Mouse (Mus musculus) liver, embryonic 15.5 days (tissue): ENCODE measurements around the gene Olfr157. TPM values are rescaled to one million over a fixed set of nuclear protein-coding genes. Genes with fewer than 3 reads are reported as not detected.

ENCODE experiments used
- ATAC-seq: fragments of 200-750 bp; cut with Nextera tagmentation; 2 replicates; pipeline ENCODE4 v1.8.0; 2017; ENCODE audit warnings: moderate number of reproducible peaks, mild to moderate bottlenecking, moderate library complexity; ENCODE audit not compliant: insufficient read depth
- H3K27ac ChIP-seq: fragments of 300-500 bp; sonication (generic); replicated peaks from 2 replicates; pipeline ENCODE4 v1.5.1; 2015; ENCODE audit warnings: mild to moderate bottlenecking, inconsistent platforms
- H3K27me3 ChIP-seq: fragments of 300-500 bp; sonication (generic); 2 replicates; pipeline ENCODE4 v1.6.1; 2015; ENCODE audit warnings: mild to moderate bottlenecking, inconsistent platforms
- H3K36me3 ChIP-seq: fragments of 300-500 bp; sonication (generic); replicated peaks from 2 replicates; pipeline ENCODE4 v1.6.1; 2015; ENCODE audit warnings: moderate library complexity, mild to moderate bottlenecking, inconsistent platforms
- H3K4me1 ChIP-seq: fragments of 300-500 bp; sonication (generic); replicated peaks from 2 replicates; pipeline ENCODE4 v1.6.1; 2015; ENCODE audit warnings: inconsistent platforms
- H3K4me2 ChIP-seq: fragments of 300-500 bp; sonication (generic); 2 replicates; pipeline ENCODE4 v1.6.1; 2015; ENCODE audit warnings: moderate library complexity, mild to moderate bottlenecking, inconsistent platforms
- H3K4me3 ChIP-seq: fragments of 300-500 bp; sonication (generic); replicated peaks from 2 replicates; pipeline ENCODE4 v1.5.1; 2015; ENCODE audit warnings: mild to moderate bottlenecking, inconsistent platforms
- H3K9ac ChIP-seq: fragments of 300-500 bp; sonication (generic); 2 replicates; pipeline ENCODE4 v1.6.1; 2015; ENCODE audit warnings: moderate library complexity, mild to moderate bottlenecking, inconsistent platforms
- H3K9me3 ChIP-seq: fragments of 300-500 bp; sonication (generic); replicated peaks from 2 replicates; pipeline ENCODE4 v1.6.1; 2016; ENCODE audit warnings: inconsistent platforms
- WGBS: fragments of 180-500 bp; shearing (Covaris S2); methylation state at CpG from one replicate; pipeline ENCODE4 v1.1.7; 2015; ENCODE audit warnings: mixed read lengths; ENCODE audit not compliant: insufficient replicate concordance; 5-methylcytosine and 5-hydroxymethylcytosine counted together
- polyA plus RNA-seq: library from polyadenylated mRNA; unstranded; fragments of >200 nt; fragmentation: Nextera tagmentation; extraction: Ambion mirVana; gene quantifications from 2 replicates; pipeline ENCODE4 v1.2.1, GENCODE M21; 2015

Gene Olfr157
- polyA plus RNA-seq = not detected in 2 replicates

- Histone ChIP-seq H3K27me3 (no peaks in the 10 kb centered on the region), H3K9me3 (no peaks in the 10 kb centered on the region), H3K36me3 (no peaks in the 10 kb centered on the region), H3K4me3 (no peak within 1 kb of the TSS), H3K4me2 (no peak within 1 kb of the TSS), H3K9ac (no peak within 1 kb of the TSS), H3K4me1 (no peaks in the 10 kb centered on the region), H3K27ac (no peak within 1 kb of the TSS)
- ATAC-seq = no peak
- WGBS = 29% methylated on average over 1 of the region's 1 CpGs
These were observed at the start of gene Olfr157 for GRCm38 (mm10) chr4:43840101-43840500. Gene Olfr157 (minus strand): TSS chr4:43840201.

GRCm38 (mm10) chr4:43884196-43884595 lies 44.2 kb upstream of the Olfr157 start:
- Histone ChIP-seq H3K27ac (no peak overlapping the region), H3K4me3 (no peak overlapping the region), H3K36me3 (no peaks in the 10 kb centered on the region), H3K4me2 (no peak overlapping the region), H3K27me3 (no peaks in the 10 kb centered on the region), H3K9me3 (no peaks in the 10 kb centered on the region), H3K4me1 (no peaks in the 10 kb centered on the region; the same call in 1 of the 2 replicates), H3K9ac (no peak overlapping the region)
- ATAC-seq = no peak
- 47% methylated on average over 4 of the region's 4 CpGs for WGBS

- Histone ChIP-seq H3K27ac (no peak overlapping the region), H3K4me1 (peaks cover 17% of the 10 kb centered on the region), H3K9me3 (no peaks in the 10 kb centered on the region), H3K9ac (no peak overlapping the region), H3K27me3 (peaks cover 21% of the 10 kb centered on the region), H3K4me3 (no peak overlapping the region), H3K4me2 (no peak overlapping the region), H3K36me3 (no peaks in the 10 kb centered on the region)
- no peak for ATAC-seq
- 63% methylated on average over 6 of the region's 6 CpGs for WGBS
These were observed 39.6 kb upstream of the Olfr157 start for GRCm38 (mm10) chr4:43879566-43879965.

- Histone ChIP-seq H3K9ac (no peak overlapping the region), H3K27ac (no peak overlapping the region), H3K9me3 (no peaks in the 10 kb centered on the region), H3K4me3 (no peak overlapping the region), H3K4me1 (peaks cover 17% of the 10 kb centered on the region), H3K4me2 (no peak overlapping the region), H3K27me3 (peaks cover 24% of the 10 kb centered on the region), H3K36me3 (no peaks in the 10 kb centered on the region)
- ATAC-seq = no peak
- 40% methylated on average over 5 of the region's 5 CpGs for WGBS
These were observed 38.2 kb upstream of the Olfr157 start for GRCm38 (mm10) chr4:43878121-43878776.

GRCm38 (mm10) chr4:43877230-43877629 lies 37.2 kb upstream of the Olfr157 start:
- Histone ChIP-seq H3K4me1 (peaks cover 17% of the 10 kb centered on the region), H3K27ac (no peak overlapping the region), H3K27me3 (peaks cover 24% of the 10 kb centered on the region), H3K9ac (no peak overlapping the region), H3K36me3 (no peaks in the 10 kb centered on the region), H3K9me3 (no peaks in the 10 kb centered on the region), H3K4me3 (no peak overlapping the region), H3K4me2 (no peak overlapping the region)
- no peak for ATAC-seq
- WGBS = 61% methylated on average over 1 of the region's 1 CpGs

- under 1% methylated on average over 20 of the region's 20 CpGs for WGBS
- H3K27ac ChIP-seq = no peak overlapping the region
These were observed 36.0 kb upstream of the Olfr157 start for GRCm38 (mm10) chr4:43875919-43876411.

GRCm38 (mm10) chr4:43875160-43875918 lies 35.3 kb upstream of the Olfr157 start, which contains the start of gene Reck:
Gene Reck (plus strand): TSS chr4:43875530.
- Histone ChIP-seq H3K4me3 (peak within 1 kb of the TSS; percentile 75), H3K36me3 (no peaks in the 10 kb centered on the region), H3K9me3 (no peaks in the 10 kb centered on the region), H3K9ac (peak within 1 kb of the TSS; percentile 49), H3K4me1 (peaks cover 17% of the 10 kb centered on the region), H3K27me3 (peaks cover 24% of the 10 kb centered on the region), H3K4me2 (peak within 1 kb of the TSS; percentile 91), H3K27ac (no peak within 1 kb of the TSS)
- 1% methylated on average over 73 of the region's 73 CpGs for WGBS
- peak; percentile 74 for ATAC-seq

More at GRCm38 (mm10) chr4:43875919-43876411, 36.0 kb upstream of the Olfr157 start:
- Histone ChIP-seq H3K4me1 (peaks cover 17% of the 10 kb centered on the region), H3K36me3 (no peaks in the 10 kb centered on the region), H3K4me2 (peak overlapping the region; percentile 91), H3K9me3 (no peaks in the 10 kb centered on the region), H3K9ac (peak overlapping the region; percentile 49), H3K27me3 (peaks cover 24% of the 10 kb centered on the region), H3K4me3 (peak overlapping the region; percentile 75)
- peak; percentile 31; the same call in 1 of the 2 replicates for ATAC-seq

GRCm38 (mm10) chr4:43874501-43874900 lies 34.5 kb upstream of the Olfr157 start:
- Histone ChIP-seq H3K27ac (no peak overlapping the region), H3K4me1 (peaks cover 17% of the 10 kb centered on the region), H3K9ac (no peak overlapping the region), H3K4me3 (no peak overlapping the region), H3K27me3 (peaks cover 24% of the 10 kb centered on the region), H3K4me2 (peak overlapping the region; percentile 91; the same call in 1 of the 2 replicates), H3K9me3 (no peaks in the 10 kb centered on the region), H3K36me3 (no peaks in the 10 kb centered on the region)
- WGBS = 38% methylated on average over 7 of the region's 7 CpGs
- ATAC-seq = no peak

- Histone ChIP-seq H3K27ac (no peak overlapping the region), H3K9me3 (no peaks in the 10 kb centered on the region), H3K9ac (no peak overlapping the region), H3K27me3 (peaks cover 3% of the 10 kb centered on the region; the same call in 1 of the 2 replicates), H3K4me2 (no peak overlapping the region), H3K4me3 (no peak overlapping the region), H3K4me1 (0 out of 2 replicates have a peak, but pooled peaks cover under 1% of the 10 kb centered on the region), H3K36me3 (no peaks in the 10 kb centered on the region)
- 72% methylated on average over 10 of the region's 10 CpGs for WGBS
- no peak for ATAC-seq
These were observed 29.8 kb upstream of the Olfr157 start for GRCm38 (mm10) chr4:43869821-43870220.

GRCm38 (mm10) chr4:43863298-43863697 lies 23.3 kb upstream of the Olfr157 start:
- Histone ChIP-seq H3K27ac (no peak overlapping the region), H3K4me3 (no peak overlapping the region), H3K27me3 (0 out of 2 replicates have a peak, but pooled peaks cover 3% of the 10 kb centered on the region), H3K9me3 (no peaks in the 10 kb centered on the region), H3K4me1 (no peaks in the 10 kb centered on the region), H3K4me2 (no peak overlapping the region), H3K36me3 (no peaks in the 10 kb centered on the region), H3K9ac (no peak overlapping the region)
- ATAC-seq = no peak
- 55% methylated on average over 4 of the region's 4 CpGs for WGBS
